Mouse (Mus musculus): ENCODE data around the gene Clca2. TPM values are rescaled to one million over a fixed set of nuclear protein-coding genes. Genes with fewer than 3 reads are reported as not detected.
"Not testable (repeated sequence)": the region's sequence is repeated elsewhere in the genome, so short reads cannot be mapped to it uniquely, and the experiment has no call there.

The Clca2 gene
- polyA plus RNA-seq, 1 experiment from 2014 or later, result 0.60 TPM

- no peak overlapping the region for H3K9ac ChIP-seq (ENCODE audit: low read length)
- H3K4me1 ChIP-seq (ENCODE audit: control insufficient read depth, insufficient read depth, low read length), result no peaks in the 10 kb centered on the region
- no peaks in the 10 kb centered on the region for H3K27me3 ChIP-seq (ENCODE audit: control insufficient read depth, insufficient read depth, low read length)
- H3K4me3 ChIP-seq (ENCODE audit: low read length), result no peak overlapping the region
- H3K27ac ChIP-seq (ENCODE audit: low read length), result no peak overlapping the region
- H3K9me3 ChIP-seq (replicated peaks; ENCODE audit: control insufficient read depth, low read length), result no peaks in the 10 kb centered on the region
- 70% methylated on average over 4 of the region's 4 CpGs for WGBS
- no peaks in the 10 kb centered on the region for H3K36me3 ChIP-seq (ENCODE audit: control insufficient read depth, insufficient read depth)
- no peak for ATAC-seq (replicated peaks; ENCODE audit: extremely low read depth, insufficient read depth, low FRiP score)
- H3K4me2 ChIP-seq (ENCODE audit: low read depth, low read length), result no peak overlapping the region
These were observed 30.3 kb downstream of the Clca2 start for GRCm38 (mm10) chr3:145068964-145069363.

GRCm38 (mm10) chr3:145055138-145055537, 44.1 kb downstream of the Clca2 start:
- 90% methylated on average over 3 of the region's 3 CpGs for WGBS

GRCm38 (mm10) chr3:145049820-145050219, 49.4 kb downstream of the Clca2 start:
- 0 out of 2 replicates have a peak, but pooled peaks cover 2% of the 10 kb centered on the region for H3K4me1 ChIP-seq (ENCODE audit: control insufficient read depth, insufficient read depth, low read length)
- H3K4me2 ChIP-seq (ENCODE audit: low read depth, low read length), result no peak overlapping the region
- no peak overlapping the region for H3K4me3 ChIP-seq (ENCODE audit: low read length)
- no peak overlapping the region for H3K27ac ChIP-seq (ENCODE audit: low read length)
- H3K27me3 ChIP-seq (ENCODE audit: control insufficient read depth, insufficient read depth, low read length), result no peaks in the 10 kb centered on the region
- 0 out of 2 replicates have a peak, but pooled peaks cover 3% of the 10 kb centered on the region for H3K9me3 ChIP-seq (replicated peaks; ENCODE audit: control insufficient read depth, low read length)
- H3K9ac ChIP-seq (ENCODE audit: low read length), result no peak overlapping the region
- WGBS, result 41% methylated on average over 3 of the region's 3 CpGs
- no peaks in the 10 kb centered on the region for H3K36me3 ChIP-seq (ENCODE audit: control insufficient read depth, insufficient read depth)
- no peak for ATAC-seq (replicated peaks; ENCODE audit: extremely low read depth, insufficient read depth, low FRiP score)

More at GRCm38 (mm10) chr3:145055138-145055537, 44.1 kb downstream of the Clca2 start:
- H3K27me3 ChIP-seq (ENCODE audit: control insufficient read depth, insufficient read depth, low read length); ATAC-seq (replicated peaks; ENCODE audit: extremely low read depth, insufficient read depth, low FRiP score); H3K9me3 ChIP-seq (replicated peaks; ENCODE audit: control insufficient read depth, low read length); H3K9ac ChIP-seq (ENCODE audit: low read length); H3K36me3 ChIP-seq (ENCODE audit: control insufficient read depth, insufficient read depth); H3K4me3 ChIP-seq (ENCODE audit: low read length); H3K27ac ChIP-seq (ENCODE audit: low read length); H3K4me2 ChIP-seq (ENCODE audit: low read depth, low read length); H3K4me1 ChIP-seq (ENCODE audit: control insufficient read depth, insufficient read depth, low read length): not testable (repeated sequence)

- 40% methylated on average over 3 of the region's 3 CpGs for WGBS
- ATAC-seq (replicated peaks; ENCODE audit: extremely low read depth, insufficient read depth, low FRiP score), result no peak
- H3K27me3 ChIP-seq (ENCODE audit: control insufficient read depth, insufficient read depth, low read length), result no peaks in the 10 kb centered on the region
These were observed 60.4 kb downstream of the Clca2 start for GRCm38 (mm10) chr3:145038813-145039212.

GRCm38 (mm10) chr3:145032676-145033075, 66.6 kb downstream of the Clca2 start, which contains the start of gene Clca1:
Clca1 (minus strand) TSS chr3:145032776.
- no peak within 1 kb of the TSS for H3K27ac ChIP-seq (ENCODE audit: low read length)
- H3K4me2 ChIP-seq (ENCODE audit: low read depth, low read length), result no peak within 1 kb of the TSS
- ATAC-seq (replicated peaks; ENCODE audit: extremely low read depth, insufficient read depth, low FRiP score), result no peak
- H3K4me3 ChIP-seq (ENCODE audit: low read length), result no peak within 1 kb of the TSS
- H3K9ac ChIP-seq (ENCODE audit: low read length), result no peak within 1 kb of the TSS
- H3K27me3 ChIP-seq (ENCODE audit: control insufficient read depth, insufficient read depth, low read length), result no peaks in the 10 kb centered on the region
- H3K9me3 ChIP-seq (replicated peaks; ENCODE audit: control insufficient read depth, low read length), result no peaks in the 10 kb centered on the region
- H3K4me1 ChIP-seq (ENCODE audit: control insufficient read depth, insufficient read depth, low read length), result no peaks in the 10 kb centered on the region
- no peaks in the 10 kb centered on the region for H3K36me3 ChIP-seq (ENCODE audit: control insufficient read depth, insufficient read depth)

More at GRCm38 (mm10) chr3:145038813-145039212, 60.4 kb downstream of the Clca2 start:
- Histone ChIP-seq H3K9me3 (replicated peaks; ENCODE audit: control insufficient read depth, low read length) (no peaks in the 10 kb centered on the region), H3K27ac (ENCODE audit: low read length) (no peak overlapping the region), H3K4me3 (ENCODE audit: low read length) (no peak overlapping the region), H3K36me3 (ENCODE audit: control insufficient read depth, insufficient read depth) (no peaks in the 10 kb centered on the region), H3K4me2 (ENCODE audit: low read depth, low read length) (no peak overlapping the region), H3K4me1 (ENCODE audit: control insufficient read depth, insufficient read depth, low read length) (no peaks in the 10 kb centered on the region), H3K9ac (ENCODE audit: low read length) (no peak overlapping the region)

GRCm38 (mm10) chr3:145028036-145028435, 71.2 kb downstream of the Clca2 start:
- ATAC-seq (replicated peaks; ENCODE audit: extremely low read depth, insufficient read depth, low FRiP score), result no peak
- no peak overlapping the region for H3K27ac ChIP-seq (ENCODE audit: low read length)
- no peaks in the 10 kb centered on the region for H3K36me3 ChIP-seq (ENCODE audit: control insufficient read depth, insufficient read depth)
- H3K4me1 ChIP-seq (ENCODE audit: control insufficient read depth, insufficient read depth, low read length), result no peaks in the 10 kb centered on the region
- 50% methylated on average over 3 of the region's 3 CpGs for WGBS
- H3K27me3 ChIP-seq (ENCODE audit: control insufficient read depth, insufficient read depth, low read length), result no peaks in the 10 kb centered on the region
- no peaks in the 10 kb centered on the region for H3K9me3 ChIP-seq (replicated peaks; ENCODE audit: control insufficient read depth, low read length)
- no peak overlapping the region for H3K4me3 ChIP-seq (ENCODE audit: low read length)
- H3K4me2 ChIP-seq (ENCODE audit: low read depth, low read length), result no peak overlapping the region
- H3K9ac ChIP-seq (ENCODE audit: low read length), result no peak overlapping the region

- 30% methylated on average over 3 of the region's 3 CpGs for WGBS
These were observed 72.5 kb downstream of the Clca2 start for GRCm38 (mm10) chr3:145026750-145027149.

More at GRCm38 (mm10) chr3:145026750-145027149, 72.5 kb downstream of the Clca2 start:
- no peaks in the 10 kb centered on the region for H3K36me3 ChIP-seq (ENCODE audit: control insufficient read depth, insufficient read depth)
- H3K4me3 ChIP-seq (ENCODE audit: low read length), result no peak overlapping the region
- no peaks in the 10 kb centered on the region for H3K27me3 ChIP-seq (ENCODE audit: control insufficient read depth, insufficient read depth, low read length)
- no peak overlapping the region for H3K9ac ChIP-seq (ENCODE audit: low read length)
- H3K27ac ChIP-seq (ENCODE audit: low read length), result no peak overlapping the region
- H3K4me2 ChIP-seq (ENCODE audit: low read depth, low read length), result no peak overlapping the region
- no peaks in the 10 kb centered on the region for H3K9me3 ChIP-seq (replicated peaks; ENCODE audit: control insufficient read depth, low read length)
- no peak for ATAC-seq (replicated peaks; ENCODE audit: extremely low read depth, insufficient read depth, low FRiP score)
- no peaks in the 10 kb centered on the region for H3K4me1 ChIP-seq (ENCODE audit: control insufficient read depth, insufficient read depth, low read length)

Other genes with a start within 250 kb of the Clca2 start
- gene Clca4b, start 166.9 kb downstream of the Clca2 start, polyA plus RNA-seq (2015; fragmentation: Nextera tagmentation; extraction: Ambion mirVana), result 1.5 TPM in 1 of 2 replicates, not detected in the other
- 0.60 TPM in 1 of 2 replicates, not detected in the other for gene Clca4a, start 124.4 kb downstream of the Clca2 start, polyA plus RNA-seq (2015; fragmentation: Nextera tagmentation; extraction: Ambion mirVana)
- 0.16 and 0.47 TPM in 2 replicates for gene Clca1, start 66.7 kb downstream of the Clca2 start, polyA plus RNA-seq (2015; fragmentation: Nextera tagmentation; extraction: Ambion mirVana)
- 11.3 and 13.0 TPM in 2 replicates for gene Odf2l, start 19.1 kb upstream of the Clca2 start, polyA plus RNA-seq (2015; fragmentation: Nextera tagmentation; extraction: Ambion mirVana)
- 1.1 and 1.2 TPM in 2 replicates for gene Col24a1, start 193.0 kb upstream of the Clca2 start, polyA plus RNA-seq (2015; fragmentation: Nextera tagmentation; extraction: Ambion mirVana)

All from heart, embryonic 16.5 days (tissue).